Mouse (Mus musculus): Measurements from ENCODE around the gene Atrn. TPM values are rescaled to one million over a fixed set of nuclear protein-coding genes. Genes with fewer than 3 reads are reported as not detected.

Gene Atrn
- polyA plus RNA-seq, 1 experiment from 2014 or later: 3.7 TPM

DNA sequence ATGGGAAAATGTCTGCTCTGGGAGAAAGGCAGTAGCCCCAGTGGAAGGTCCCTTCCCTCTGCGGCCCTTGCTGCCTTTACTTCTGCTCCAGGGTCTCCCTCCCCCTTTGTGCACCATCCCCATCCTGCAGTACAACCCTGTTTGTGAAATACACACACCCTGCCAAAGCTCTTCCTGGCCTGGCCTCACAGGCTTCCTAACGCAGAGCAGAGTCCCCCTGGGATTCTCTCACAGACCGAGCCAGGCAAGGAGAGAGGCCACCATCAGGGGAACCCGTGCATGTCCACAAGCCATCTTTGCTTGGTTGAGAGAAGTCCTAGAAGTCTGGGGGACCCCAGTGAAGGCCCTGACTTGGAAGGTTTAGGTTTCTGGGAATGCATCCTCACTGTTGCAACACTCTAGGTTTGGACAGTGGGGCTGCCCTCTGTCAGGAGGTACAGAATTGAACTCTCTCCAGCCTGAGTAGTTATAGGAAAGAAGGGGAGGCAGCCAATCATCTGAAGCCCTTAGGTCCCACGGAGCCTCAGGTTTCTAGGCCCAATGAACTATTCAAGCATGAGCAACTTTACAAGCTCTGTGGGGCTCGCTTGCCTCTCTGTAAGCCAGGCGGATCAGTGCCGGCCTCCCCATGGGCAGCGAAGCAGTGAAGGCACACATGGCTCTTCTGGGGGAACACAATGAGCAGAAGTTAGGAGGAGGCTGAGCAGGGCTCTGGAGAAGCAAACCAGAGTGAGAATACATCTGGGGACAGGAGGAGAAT, 153.7 kb downstream of the Atrn start:
- Histone ChIP-seq H3K36me3 (ENCODE audit: control insufficient read depth, insufficient read depth, low read length) (no peaks in the 10 kb centered on the region), H3K4me1 (replicated peaks; ENCODE audit: control insufficient read depth, insufficient read depth) (peaks cover 8% of the 10 kb centered on the region), H3K27ac (replicated peaks) (peak overlapping the region; percentile 53), H3K9me3 (ENCODE audit: control insufficient read depth, low read length) (no peaks in the 10 kb centered on the region), H3K9ac (ENCODE audit: low read length) (no peak overlapping the region; the same call in 1 of the 2 replicates), H3K4me3 (ENCODE audit: low read depth, low read length) (no peak overlapping the region), H3K27me3 (ENCODE audit: control insufficient read depth, insufficient read depth, low read length) (peaks cover 7% of the 10 kb centered on the region), H3K4me2 (replicated peaks; ENCODE audit: low read depth) (no peak overlapping the region)
- no peak for DNase-seq (ENCODE audit: low spot score)
- TF ChIP-seq CTCF (IDR thresholded peaks at IDR 0.05; ENCODE audit: low read depth) (no peak), EP300 (optimal IDR thresholded peaks at IDR 0.05) (no peak)
- no peak for ATAC-seq (ENCODE audit: low FRiP score, low TSS enrichment)
- WGBS: 64% methylated on average over 9 of the region's 9 CpGs

GRCm38 (mm10) chr2:131060784-131061183, 154.5 kb downstream of the Atrn start:
- H3K36me3 ChIP-seq (ENCODE audit: control insufficient read depth, insufficient read depth, low read length): no peaks in the 10 kb centered on the region
- no peak for TF ChIP-seq CTCF (IDR thresholded peaks at IDR 0.05; ENCODE audit: low read depth)
- no peak for TF ChIP-seq EP300 (optimal IDR thresholded peaks at IDR 0.05)
- DNase-seq (ENCODE audit: low spot score) (no peak), ATAC-seq (ENCODE audit: low FRiP score, low TSS enrichment) (no peak)
- 65% methylated on average over 6 of the region's 6 CpGs for WGBS
- H3K27ac ChIP-seq (replicated peaks): no peak overlapping the region
- peaks cover 8% of the 10 kb centered on the region for H3K4me1 ChIP-seq (replicated peaks; ENCODE audit: control insufficient read depth, insufficient read depth)
- H3K4me3 ChIP-seq (ENCODE audit: low read depth, low read length): no peak overlapping the region
- H3K9ac ChIP-seq (ENCODE audit: low read length): no peak overlapping the region
- H3K27me3 ChIP-seq (ENCODE audit: control insufficient read depth, insufficient read depth, low read length): peaks cover 2% of the 10 kb centered on the region; the same call in 1 of the 2 replicates
- no peak overlapping the region for H3K4me2 ChIP-seq (replicated peaks; ENCODE audit: low read depth)
- H3K9me3 ChIP-seq (ENCODE audit: control insufficient read depth, low read length): no peaks in the 10 kb centered on the region

- TF ChIP-seq CTCF (IDR thresholded peaks at IDR 0.05; ENCODE audit: low read depth) (no peak), EP300 (optimal IDR thresholded peaks at IDR 0.05) (no peak)
- Histone ChIP-seq H3K27ac (replicated peaks) (no peak overlapping the region), H3K9ac (ENCODE audit: low read length) (no peak overlapping the region), H3K4me1 (replicated peaks; ENCODE audit: control insufficient read depth, insufficient read depth) (peaks cover 6% of the 10 kb centered on the region), H3K4me3 (ENCODE audit: low read depth, low read length) (no peak overlapping the region), H3K4me2 (replicated peaks; ENCODE audit: low read depth) (no peak overlapping the region), H3K9me3 (ENCODE audit: control insufficient read depth, low read length) (no peaks in the 10 kb centered on the region), H3K27me3 (ENCODE audit: control insufficient read depth, insufficient read depth, low read length) (no peaks in the 10 kb centered on the region), H3K36me3 (ENCODE audit: control insufficient read depth, insufficient read depth, low read length) (no peaks in the 10 kb centered on the region)
- WGBS: 45% methylated on average over 5 of the region's 5 CpGs
- no peak for ATAC-seq (ENCODE audit: low FRiP score, low TSS enrichment)
- no peak for DNase-seq (ENCODE audit: low spot score)
Observed at GRCm38 (mm10) chr2:131061607-131062006, 155.3 kb downstream of the Atrn start.

GRCm38 (mm10) chr2:131063404-131063864, 157.1 kb downstream of the Atrn start, which contains the start of gene Adam33:
Adam33 (minus strand) TSS chr2:131063814.
- Histone ChIP-seq H3K9me3 (ENCODE audit: control insufficient read depth, low read length) (no peaks in the 10 kb centered on the region), H3K27ac (replicated peaks) (no peak within 1 kb of the TSS), H3K27me3 (ENCODE audit: control insufficient read depth, insufficient read depth, low read length) (no peaks in the 10 kb centered on the region), H3K9ac (ENCODE audit: low read length) (peak within 1 kb of the TSS; percentile 41; the same call in 1 of the 2 replicates), H3K4me2 (replicated peaks; ENCODE audit: low read depth) (peak within 1 kb of the TSS; percentile 55), H3K4me3 (ENCODE audit: low read depth, low read length) (peak within 1 kb of the TSS; percentile 28), H3K36me3 (ENCODE audit: control insufficient read depth, insufficient read depth, low read length) (no peaks in the 10 kb centered on the region), H3K4me1 (replicated peaks; ENCODE audit: control insufficient read depth, insufficient read depth) (peaks cover 6% of the 10 kb centered on the region)
- 3% methylated on average over 19 of the region's 27 CpGs for WGBS
- DNase-seq (ENCODE audit: low spot score) (peak; percentile 52), ATAC-seq (ENCODE audit: low FRiP score, low TSS enrichment) (peak; percentile 58)
- no peak for TF ChIP-seq CTCF (IDR thresholded peaks at IDR 0.05; ENCODE audit: low read depth)
- no peak for TF ChIP-seq EP300 (optimal IDR thresholded peaks at IDR 0.05)

DNA sequence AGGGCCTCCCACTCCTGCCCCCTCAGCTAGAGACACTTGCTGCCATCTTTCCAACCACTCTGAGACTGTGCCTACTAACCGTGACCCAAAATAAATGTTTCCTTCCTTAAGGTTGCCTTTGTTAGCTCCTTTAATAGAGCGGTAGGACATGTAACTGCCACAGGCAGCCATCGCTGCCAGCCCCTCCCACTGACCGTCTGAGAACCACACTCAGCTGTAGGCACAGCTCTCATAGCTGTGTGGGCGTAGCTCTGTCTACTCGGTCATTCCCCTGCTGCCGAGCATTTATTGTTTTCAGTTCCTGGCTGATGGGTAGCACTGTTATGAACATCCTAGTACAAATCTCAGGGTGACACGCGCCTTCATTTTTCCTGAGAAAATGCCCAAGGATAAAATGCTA, 160.0 kb downstream of the Atrn start:
- Histone ChIP-seq H3K4me1 (replicated peaks; ENCODE audit: control insufficient read depth, insufficient read depth) (peaks cover 2% of the 10 kb centered on the region; the same call in 1 of the 2 replicates), H3K9me3 (ENCODE audit: control insufficient read depth, low read length) (no peaks in the 10 kb centered on the region), H3K36me3 (ENCODE audit: control insufficient read depth, insufficient read depth, low read length) (no peaks in the 10 kb centered on the region), H3K9ac (ENCODE audit: low read length) (no peak overlapping the region), H3K4me2 (replicated peaks; ENCODE audit: low read depth) (no peak overlapping the region), H3K27me3 (ENCODE audit: control insufficient read depth, insufficient read depth, low read length) (no peaks in the 10 kb centered on the region), H3K4me3 (ENCODE audit: low read depth, low read length) (no peak overlapping the region), H3K27ac (replicated peaks) (no peak overlapping the region)
- DNase-seq (ENCODE audit: low spot score) (no peak), ATAC-seq (ENCODE audit: low FRiP score, low TSS enrichment) (no peak)
- no peak for TF ChIP-seq EP300 (optimal IDR thresholded peaks at IDR 0.05)
- no peak for TF ChIP-seq CTCF (IDR thresholded peaks at IDR 0.05; ENCODE audit: low read depth)
- WGBS: 67% methylated on average over 9 of the region's 9 CpGs

DNA sequence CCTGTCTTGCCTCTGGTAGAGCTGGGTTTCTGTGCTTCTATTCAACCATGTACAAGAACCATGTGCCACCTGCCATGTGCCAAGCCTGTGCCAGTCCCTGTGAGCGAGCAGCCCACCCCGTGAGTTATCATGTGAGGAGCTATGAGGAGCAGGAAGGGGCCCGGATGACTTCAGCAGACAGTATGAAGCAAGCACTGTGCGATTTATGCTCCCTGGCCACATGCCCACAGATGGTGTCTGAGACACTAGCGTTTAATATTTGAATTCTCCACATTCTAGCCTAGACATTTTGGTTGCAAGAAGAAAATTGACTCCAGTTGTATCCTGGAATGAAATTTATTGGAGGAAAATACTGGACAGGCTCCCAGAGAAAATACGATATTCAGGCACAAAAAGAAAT, 161.2 kb downstream of the Atrn start:
- Histone ChIP-seq H3K4me2 (replicated peaks; ENCODE audit: low read depth) (no peak overlapping the region), H3K4me3 (ENCODE audit: low read depth, low read length) (no peak overlapping the region), H3K27me3 (ENCODE audit: control insufficient read depth, insufficient read depth, low read length) (no peaks in the 10 kb centered on the region), H3K27ac (replicated peaks) (no peak overlapping the region; the same call in 1 of the 2 replicates), H3K9me3 (ENCODE audit: control insufficient read depth, low read length) (no peaks in the 10 kb centered on the region), H3K4me1 (replicated peaks; ENCODE audit: control insufficient read depth, insufficient read depth) (0 out of 2 replicates have a peak, but pooled peaks cover 2% of the 10 kb centered on the region), H3K9ac (ENCODE audit: low read length) (no peak overlapping the region), H3K36me3 (ENCODE audit: control insufficient read depth, insufficient read depth, low read length) (no peaks in the 10 kb centered on the region)
- no peak for ATAC-seq (ENCODE audit: low FRiP score, low TSS enrichment)
- DNase-seq (ENCODE audit: low spot score): no peak
- WGBS: 45% methylated on average over 6 of the region's 6 CpGs
- TF ChIP-seq CTCF (IDR thresholded peaks at IDR 0.05; ENCODE audit: low read depth) (no peak), EP300 (optimal IDR thresholded peaks at IDR 0.05) (no peak)
